Mouse (Mus musculus) gastrocnemius, postnatal 4 days (tissue): ENCODE results near the gene Ptpn3. TPM values are rescaled to one million over a fixed set of nuclear protein-coding genes. Genes with fewer than 3 reads are reported as not detected.
"Not testable (repeated sequence)": the region's sequence is repeated elsewhere in the genome, so short reads cannot be mapped to it uniquely, and the experiment has no call there.

Source experiments
- DNase-seq, 2 experiments: peaks; one replicate each; pipeline ENCODE4 v3.0.0; 2021 to 2022; ENCODE audit warnings: low spot score in 2 of 2, mixed read lengths in 2 of 2
- total RNA-seq, 2 experiments: library from RNA; stranded (reverse); gene quantifications; 2 replicates each; pipeline ENCODE4 v1.2.3; 2021

Ptpn3 gene
- total RNA-seq, 2 experiments from 2014 or later = 11.0 to 15.6 TPM

DNA sequence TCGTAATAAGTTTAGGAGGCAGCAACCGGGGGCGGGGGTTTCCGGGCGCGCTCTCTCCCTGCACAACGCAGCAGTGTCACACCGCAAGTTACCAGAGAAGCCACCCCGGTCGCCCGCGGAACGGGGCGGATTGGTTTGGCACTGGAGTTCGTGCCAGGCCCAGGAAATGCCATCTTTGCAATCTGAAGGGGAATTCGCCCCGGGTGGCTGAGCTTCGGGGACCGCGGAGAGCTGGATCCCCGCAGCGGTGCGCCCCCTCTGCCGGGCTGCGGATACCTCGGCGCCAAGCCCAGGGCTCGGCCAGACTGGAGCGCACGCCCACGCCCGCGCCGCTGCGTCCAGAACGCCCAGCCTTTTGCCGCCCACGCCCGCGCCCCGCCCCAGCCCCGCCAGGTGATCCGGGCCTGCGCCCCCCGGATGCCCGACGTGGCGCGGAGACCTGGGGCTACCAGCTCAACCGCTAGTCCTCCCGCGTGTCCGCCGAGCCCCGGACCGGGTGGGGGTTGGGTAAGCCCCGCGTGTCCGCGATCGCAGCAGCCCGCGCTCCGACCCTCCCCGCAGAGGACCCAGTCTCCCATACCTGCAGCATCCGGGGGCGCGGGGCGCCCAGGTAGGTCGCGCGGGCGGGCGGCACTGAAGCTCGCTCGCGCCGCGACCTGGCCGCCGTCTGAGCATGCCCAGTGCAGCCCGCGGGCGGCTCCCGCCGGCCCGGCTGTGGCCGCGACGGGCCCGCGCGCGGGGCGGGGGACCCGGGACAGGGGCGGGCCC, 1.8 kb downstream of the Ptpn3 start:
- DNase-seq = peak; percentile 38 to 51

DNA sequence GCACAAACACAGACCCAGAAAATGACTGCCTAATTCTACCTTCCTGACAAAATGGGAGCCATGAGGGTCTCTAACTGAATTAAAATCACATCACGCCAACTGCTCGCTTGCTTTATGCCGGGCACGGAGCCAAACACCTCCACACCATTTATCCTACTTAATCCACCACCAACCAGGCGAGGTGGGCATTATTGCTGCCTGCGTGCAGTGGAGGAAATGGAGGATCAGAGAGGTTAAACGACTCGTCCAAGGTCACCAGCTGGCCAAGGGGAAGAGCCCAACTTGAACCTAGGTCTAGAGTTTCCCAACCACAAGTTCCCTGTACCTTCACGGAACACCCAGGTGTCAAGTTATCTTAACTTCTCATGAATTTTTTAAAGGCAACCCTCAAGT, 2.3 kb downstream of the Ptpn3 start:
- no peak for DNase-seq

DNA sequence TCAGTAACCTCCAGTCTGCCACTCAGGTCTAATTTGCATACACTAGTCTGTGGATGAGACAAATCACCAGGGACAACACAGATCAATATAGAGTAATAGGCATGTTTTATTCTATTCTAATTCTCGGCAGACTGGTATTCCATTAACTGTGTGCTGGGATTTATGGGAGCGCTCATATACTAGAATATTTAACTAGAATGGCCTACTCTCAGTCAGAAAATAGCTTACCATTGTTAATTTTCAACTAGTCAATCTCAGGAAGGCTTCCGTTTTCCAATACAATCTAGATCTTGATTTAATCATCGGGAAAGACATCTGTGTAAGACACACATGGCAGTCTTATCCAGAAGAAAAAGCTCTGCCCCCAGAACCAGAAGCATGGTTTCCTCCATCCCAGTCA, 3.5 kb downstream of the Ptpn3 start:
- DNase-seq = no peak

DNA sequence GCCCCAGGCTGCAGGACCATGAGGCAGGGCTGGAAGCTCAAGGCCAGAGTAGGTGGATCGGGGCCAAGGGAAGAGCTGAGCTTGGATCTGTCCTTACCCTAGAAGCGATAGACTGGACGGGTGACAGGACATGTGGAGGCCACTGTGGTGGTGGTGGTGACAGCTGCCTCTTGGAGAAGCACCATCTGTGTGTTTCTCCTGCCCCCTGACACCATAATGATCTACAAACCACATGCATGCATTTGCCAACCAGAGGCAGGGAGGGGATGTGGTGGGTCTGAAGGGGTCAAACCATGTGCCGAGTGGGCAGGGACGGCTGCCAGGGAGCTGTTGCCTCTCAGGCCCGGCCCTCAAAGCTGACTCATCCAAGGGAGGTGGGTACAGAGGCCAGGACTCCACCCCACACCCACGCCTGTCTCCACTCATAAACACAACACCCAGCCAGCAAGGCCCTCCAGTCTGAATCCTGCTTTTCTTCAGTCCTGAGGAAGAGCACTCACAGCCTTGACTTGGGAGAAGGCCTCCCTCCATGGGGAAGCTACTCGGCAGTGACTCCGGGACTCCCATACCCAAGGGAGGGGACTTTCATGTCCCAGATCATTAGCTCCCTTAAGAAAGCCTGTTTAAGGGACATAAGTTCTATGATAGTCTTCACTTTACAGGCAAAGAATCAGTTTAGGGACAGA, 6.5 kb downstream of the Ptpn3 start:
- DNase-seq = peak; percentile 33 to 71

DNA sequence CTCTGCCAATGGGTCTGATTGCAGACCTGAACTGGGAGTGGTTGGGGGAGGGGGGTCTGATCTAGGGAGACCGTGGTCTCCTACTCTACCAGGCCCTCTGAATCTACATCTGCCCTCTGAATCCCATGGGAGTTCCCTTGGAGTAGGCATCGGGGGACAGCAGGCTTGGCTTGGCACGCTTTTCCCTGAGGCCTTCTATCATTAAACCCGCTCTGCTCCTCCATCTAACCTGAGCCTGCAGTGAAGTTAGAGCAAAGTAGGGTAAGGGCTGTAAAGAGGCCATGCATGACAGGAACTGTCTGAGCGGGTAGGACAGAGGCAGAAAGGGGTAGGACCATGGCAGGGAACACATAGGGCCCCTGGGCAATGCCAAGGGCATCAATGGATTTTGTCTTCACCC, 9.0 kb downstream of the Ptpn3 start:
- no peak for DNase-seq

DNA sequence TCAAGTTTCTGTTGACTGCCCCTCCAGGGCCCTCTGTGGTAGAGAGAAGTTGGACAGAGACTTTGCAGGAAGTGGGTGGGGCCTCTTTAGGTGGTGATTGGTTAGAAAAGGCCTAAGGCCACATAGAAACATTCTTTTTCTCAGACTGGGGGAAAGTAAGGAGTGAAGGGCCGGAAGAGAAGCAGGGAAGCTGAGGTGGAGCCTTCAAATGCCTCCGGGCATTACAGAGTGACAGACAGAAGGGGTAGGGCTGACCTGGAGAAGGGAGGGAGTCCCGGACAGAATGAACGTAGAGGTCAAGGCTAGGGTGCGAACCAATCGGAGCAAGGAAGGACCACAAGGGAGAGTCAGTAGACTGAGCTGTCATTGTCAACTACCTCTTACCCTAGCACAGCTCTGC, 11.6 kb downstream of the Ptpn3 start:
- DNase-seq = no peak

DNA sequence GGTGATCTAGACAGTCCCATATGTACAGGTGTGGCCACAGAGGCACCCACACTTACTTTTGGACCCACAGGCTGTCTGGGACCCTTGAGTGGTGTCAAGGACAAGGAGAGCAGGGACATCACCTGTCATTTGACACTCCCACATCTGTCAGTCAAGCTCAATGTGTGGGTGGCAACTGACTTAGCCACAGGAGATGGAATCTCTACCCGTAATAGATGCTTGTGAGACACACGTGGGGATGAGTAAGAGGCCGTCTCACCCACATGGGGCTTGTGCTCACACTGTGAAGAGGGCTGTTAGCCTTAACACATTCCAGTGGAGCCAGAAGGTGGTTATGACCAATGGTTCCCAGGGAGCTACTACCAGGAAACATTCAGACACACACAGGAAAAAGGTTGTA, 13.8 kb downstream of the Ptpn3 start:
- no peak for DNase-seq

DNA sequence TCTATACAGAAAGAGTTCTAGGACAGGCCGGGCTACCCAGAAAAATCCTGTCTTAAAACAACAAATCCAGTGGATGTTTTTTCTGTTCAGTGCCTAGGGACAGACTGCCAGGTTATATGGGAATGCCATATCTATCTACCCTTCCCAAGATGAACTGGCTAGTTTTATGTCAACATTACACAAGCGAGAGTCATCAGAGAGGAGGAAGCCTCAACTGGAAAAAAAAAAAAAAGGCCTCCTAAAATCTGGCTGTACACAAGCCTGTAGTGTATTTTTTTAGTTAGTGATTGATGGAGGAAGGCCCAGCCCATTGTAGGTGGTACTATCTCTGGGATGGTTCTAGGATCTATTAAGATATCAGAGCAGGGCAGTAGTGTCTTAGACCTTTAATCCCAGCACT, 16.4 kb downstream of the Ptpn3 start:
- DNase-seq = no peak

DNA sequence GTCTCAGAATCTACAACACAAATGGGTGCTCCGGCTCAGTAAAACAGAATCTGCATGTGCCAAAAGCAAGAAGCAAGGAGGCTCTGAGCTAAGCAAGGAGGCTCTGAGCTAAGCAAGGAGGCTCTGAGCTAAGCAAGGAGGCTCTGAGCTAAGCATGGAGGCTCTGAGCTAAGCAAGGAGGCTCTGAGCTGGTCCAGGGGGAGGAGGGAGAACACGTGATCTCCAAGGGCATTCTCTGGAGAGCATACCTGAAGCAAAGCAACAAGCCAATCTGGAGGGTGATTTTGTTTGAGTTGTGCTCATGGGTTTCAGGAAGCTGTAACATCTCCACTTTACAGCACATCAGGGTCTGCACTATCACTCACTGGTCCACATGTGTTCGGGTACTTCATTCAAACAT, 18.4 kb downstream of the Ptpn3 start:
- no peak for DNase-seq

DNA sequence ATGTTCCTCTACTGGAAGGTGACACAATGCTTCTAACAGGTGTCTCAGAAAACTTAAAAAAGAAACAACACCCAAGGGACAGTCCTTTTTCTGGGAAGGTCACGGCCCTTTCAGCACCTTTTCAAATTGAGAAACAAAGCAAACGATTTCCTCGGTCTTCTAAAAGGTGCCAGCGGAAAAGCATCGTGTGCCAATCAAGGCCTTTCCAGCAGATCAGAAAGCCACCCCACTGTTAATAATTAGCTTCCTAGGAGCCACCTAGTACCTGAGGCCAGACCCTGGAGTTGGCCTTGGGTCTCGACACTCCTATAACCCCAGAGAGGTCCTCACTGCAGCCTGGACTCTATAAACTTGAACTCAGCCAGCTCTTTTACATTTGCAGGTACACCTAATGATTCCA, 19.0 kb downstream of the Ptpn3 start:
- DNase-seq = no peak

DNA sequence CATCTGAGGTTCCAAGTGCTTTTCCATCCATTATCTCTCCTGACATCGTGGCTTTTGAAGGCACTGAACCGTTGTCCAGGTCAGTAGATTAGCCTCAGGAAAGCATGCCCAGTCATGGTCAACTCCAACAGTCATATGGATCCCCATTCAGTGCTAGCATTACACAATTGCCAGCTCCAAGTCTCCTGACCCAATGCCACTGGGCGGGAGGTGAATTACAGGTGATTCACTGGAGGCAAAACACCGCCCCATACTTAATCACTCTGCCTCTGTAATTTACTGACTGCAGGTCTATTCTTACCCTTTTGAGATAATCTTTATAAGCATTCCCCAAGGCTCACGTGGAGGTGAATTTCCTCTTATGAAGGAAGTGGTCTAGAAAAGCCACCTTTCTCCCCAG, 19.5 kb downstream of the Ptpn3 start:
- no peak for DNase-seq

DNA sequence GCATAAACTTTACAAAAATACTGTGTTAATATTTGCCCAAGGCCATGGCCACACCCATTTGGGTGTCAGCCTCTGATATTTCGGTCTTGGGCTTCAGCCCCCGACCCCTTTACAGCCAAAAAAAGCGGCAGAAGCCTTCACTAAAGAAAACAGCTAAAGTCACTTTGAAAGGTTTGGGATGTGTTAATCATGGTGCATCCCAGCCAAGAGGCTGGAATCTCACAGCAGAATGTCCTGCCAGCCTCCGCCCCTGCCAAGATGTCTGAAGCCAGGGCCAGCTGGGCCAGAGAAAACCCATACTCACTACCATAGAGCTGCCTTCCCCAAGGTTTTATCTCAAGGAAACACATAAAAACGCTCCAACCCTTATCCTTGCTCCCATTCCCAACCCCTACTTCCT, 20.7 kb downstream of the Ptpn3 start:
- DNase-seq = peak in 1 of 2 experiments; percentile 52

DNA sequence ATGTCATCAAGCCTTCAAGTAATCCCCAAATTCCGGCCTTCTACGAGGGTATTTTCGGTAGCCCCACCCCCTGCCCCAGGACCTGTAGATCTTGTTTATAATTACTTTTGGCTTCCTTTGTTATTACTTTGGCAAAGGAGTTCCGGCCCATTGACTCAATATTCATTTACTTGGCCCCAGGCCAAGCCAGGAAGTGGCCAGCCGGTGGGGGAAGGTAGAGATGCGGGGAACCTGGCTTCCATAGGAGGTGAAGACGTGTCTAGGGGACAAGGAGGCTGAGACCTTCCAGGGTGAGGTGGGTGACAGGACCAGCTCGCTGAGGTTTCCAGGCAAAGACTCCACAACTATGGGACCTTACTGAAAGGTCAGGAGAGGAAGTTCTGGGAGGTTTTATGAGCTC, 22.4 kb downstream of the Ptpn3 start:
- no peak for DNase-seq

DNA sequence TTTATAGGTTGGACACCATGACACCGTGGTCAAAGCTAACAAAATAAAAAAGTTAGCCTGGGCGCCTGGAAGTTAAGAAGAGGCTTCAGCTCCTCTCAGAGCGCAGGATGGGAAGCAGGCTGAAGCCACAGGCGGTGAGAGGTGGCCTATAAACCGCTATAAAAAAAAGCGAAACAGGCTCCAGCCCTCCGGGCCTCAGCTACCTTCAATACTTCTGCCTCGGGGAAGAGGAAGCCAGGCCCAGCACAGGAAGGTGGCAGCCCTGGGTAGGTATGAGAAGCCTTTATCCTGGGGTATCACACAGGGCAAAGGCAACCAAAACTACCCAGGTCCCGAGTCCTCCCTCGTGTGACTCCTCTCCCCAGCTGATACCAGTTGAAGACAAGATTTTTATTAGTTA, 22.8 kb downstream of the Ptpn3 start:
- DNase-seq = no peak

DNA sequence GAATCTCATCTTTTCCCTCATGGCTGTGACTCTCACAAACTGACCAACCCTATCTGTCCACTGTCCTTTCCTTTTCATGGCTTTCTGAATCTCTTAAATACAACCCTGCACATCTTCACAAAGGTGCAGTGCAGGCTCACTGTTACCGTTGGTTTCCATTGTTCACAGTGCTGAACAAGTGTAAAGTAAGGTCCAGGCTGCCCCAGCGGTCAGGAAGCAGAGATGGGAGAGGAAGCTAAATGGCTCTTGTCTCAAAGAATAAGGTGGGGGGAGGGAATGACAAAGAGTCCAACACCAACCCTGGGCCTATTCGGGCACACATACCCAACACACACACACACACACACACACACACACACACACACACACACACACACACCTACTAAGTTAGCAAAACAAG, 24.0 kb downstream of the Ptpn3 start:
- no peak for DNase-seq

DNA sequence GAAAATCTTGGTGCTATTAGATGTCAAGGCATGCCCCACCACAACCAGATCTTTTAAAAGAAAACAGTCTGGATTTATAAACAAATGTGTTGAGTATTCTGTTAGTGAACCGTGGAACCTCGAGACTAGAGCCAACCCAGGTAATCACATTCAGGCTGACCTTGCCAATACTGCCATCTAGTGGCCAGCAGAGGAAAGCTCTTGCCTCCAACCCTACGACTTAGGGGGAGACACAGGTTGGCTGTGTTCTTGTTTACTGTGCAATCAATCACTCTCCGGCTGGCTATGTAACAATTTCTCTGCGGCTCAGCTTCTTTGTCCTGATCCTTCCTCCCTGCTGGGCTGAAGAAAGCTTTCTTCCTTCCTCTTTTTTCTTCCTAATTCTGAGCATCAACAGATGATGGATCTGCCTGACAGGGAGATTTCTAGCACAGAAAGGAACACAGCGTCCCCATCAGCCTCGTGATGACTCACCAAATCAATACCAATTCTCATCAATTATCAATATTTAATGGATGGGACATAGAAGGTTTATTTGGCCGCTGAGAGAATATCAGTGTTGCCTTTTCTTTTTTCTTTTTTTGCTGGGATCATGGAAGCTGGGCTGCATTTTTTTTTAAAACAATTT, 26.4 kb downstream of the Ptpn3 start:
- peak in 1 of 2 experiments; percentile 50 for DNase-seq

DNA sequence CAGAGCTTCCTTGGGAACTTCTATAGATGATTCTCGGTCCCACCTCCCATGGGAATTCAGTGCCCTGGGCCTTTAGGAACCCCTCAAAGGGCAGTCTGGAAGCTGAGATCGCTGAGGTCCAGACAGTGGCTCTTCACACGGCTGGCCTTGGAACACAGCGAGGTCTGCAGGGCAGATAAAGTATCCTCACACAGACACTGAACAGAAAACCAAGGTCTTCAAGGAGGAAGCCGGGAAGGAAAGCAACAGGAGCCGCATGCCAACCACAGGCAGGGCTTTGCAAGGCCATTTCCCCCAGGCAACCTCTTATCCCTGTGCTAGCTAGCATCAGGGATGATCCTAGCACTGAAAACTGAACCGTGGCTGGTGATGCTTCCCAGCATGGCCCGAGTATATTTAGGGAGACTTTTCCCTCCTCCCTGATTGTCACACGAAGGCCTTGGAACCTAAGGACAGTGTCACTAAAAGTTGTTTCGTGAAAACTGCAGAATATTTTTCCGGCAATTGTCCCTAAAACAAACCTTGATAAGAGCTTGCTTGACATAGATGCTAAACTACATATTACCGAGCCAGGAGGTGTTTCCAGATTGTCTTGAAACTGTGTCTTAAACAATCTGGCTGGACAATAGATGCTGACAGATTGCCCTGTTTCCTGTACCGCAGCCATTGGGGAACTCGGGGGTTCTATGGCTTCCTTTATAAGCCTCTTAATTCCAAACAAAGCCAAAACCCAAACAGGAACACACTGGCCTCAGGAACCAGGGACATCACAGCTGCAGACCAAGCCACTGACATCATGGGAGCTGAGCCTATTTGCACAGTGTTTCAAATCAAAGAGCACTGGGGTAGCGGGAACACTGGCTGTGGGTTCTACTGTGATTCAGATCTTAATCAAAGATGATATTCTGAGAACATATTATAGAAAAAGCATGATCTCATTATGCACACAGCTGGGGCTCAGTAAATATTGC, 27.8 kb downstream of the Ptpn3 start:
- no peak for DNase-seq

DNA sequence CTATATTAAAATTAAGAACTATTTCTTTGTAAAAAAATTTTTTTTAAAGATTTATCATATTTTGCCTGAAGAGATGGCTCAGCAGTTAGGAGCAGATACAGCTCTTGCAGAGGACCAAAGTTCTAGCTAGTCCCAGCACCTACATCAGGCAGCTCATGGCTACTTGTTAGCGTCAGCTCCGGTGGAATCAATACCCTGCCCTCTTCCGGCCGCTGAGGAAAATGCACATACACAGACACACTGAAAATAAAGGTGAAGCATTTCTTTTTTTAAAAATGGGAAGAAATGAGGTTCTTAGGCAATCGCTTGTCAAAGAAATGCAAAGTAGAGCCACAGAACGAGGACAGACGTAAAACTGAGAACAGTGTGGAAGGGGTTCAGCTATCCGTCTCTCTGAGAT, 30.6 kb downstream of the Ptpn3 start:
- no peak for DNase-seq

DNA sequence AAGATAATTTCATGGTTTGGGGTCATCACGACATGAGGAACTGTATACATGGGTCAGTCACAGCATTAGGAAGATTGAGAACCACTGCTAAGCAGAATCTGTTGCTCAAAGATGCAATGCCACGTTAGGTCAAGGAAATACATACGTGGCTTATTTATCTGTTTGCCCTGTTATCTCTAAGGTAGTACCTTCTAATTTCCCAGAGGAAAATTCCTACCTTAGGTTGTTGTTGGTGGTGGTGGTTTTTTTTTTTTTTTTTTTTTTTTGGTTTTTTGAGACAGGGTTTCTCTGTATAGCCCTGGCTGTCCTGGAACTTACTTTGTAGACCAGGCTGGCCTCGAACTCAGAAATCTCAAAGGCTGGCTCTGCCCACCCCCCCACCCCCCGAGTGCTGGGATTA, 31.1 kb downstream of the Ptpn3 start:
- not testable (repeated sequence) for DNase-seq

DNA sequence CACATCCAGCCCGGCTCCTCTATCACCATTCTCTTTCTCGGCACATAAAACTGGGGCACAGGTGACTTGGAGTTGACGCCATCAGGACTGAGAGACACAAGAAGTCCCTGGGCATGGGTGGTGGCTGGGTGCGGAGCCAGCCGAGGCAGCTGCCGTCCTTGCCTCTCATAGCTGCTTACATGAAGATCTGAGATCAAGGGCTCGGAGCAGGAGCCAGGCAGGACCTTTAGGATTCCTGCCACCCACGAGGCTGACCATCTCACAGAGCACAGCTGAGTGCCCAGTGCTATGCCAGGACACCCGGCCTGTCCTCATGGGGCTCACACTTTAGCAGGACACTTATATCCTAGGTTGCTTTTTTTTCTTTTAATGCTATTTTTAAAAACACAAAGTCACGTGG, 32.3 kb downstream of the Ptpn3 start:
- no peak for DNase-seq

DNA sequence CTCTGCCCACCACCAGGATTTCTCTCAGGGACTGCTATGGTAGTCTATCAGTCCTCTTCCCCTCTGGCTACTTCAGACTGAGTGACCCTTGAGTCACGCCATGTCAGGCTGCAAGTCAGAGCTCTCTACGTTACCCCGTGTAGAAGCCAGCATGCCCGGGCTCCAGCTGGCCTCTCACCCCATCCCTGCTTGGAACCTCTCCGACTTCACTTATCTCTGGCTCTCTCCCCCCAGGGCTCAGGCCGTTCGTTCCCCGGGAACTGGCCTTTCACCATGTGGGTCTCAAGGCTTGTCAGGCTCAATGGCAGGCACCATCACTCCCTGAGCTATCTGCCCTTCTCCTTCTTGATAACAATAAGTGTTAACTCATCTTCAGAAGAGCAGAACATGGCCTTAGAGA, 33.3 kb downstream of the Ptpn3 start:
- DNase-seq = no peak
